Mouse (Mus musculus) thymus, postnatal 10 days (tissue): ENCODE results near the gene Ak5.
"Not testable (repeated sequence)": the region's sequence is repeated elsewhere in the genome, so short reads cannot be mapped to it uniquely, and the experiment has no call there.

Experiments
- DNase-seq, 2 experiments: peaks; one replicate each; pipeline ENCODE4 v3.0.0; 2021; ENCODE audit warnings: low spot score in 2 of 2

Gene Ak5

DNA sequence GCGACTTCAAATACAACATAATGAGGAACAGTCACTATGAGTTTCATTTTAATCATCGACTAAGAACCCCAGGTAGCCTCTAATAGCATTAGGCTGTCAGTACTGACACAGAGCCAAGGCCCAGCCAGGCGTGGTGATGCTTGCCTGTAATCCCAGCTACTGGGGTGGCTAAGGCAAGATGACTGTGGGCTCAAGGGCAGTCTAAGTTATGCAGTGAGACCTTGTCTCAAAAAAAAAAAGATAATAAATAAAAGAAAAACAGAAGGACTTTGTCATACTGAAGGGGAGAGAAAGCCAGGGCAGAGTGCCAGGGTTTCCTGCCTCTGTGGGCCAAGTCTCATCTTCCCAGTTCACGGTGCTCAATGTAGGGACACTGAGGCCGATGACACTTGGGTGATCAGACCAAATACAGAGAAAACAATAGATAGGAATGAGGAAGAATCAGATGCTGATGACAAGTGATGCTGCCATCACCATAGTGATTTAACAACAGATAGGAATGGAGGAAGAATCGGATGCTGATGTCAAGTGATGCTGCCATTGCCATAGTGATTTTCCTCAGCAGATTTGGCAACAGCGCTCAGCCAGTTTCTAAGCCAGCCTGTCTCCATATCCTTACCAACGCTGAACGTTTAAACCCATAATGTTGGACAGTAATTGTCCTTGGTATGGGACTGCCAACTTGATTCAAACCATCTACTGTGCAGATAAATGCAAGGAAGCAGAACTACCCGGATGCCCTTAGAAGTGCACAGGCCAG, 42.9 kb downstream of the Ak5 start:
- DNase-seq = no peak

DNA sequence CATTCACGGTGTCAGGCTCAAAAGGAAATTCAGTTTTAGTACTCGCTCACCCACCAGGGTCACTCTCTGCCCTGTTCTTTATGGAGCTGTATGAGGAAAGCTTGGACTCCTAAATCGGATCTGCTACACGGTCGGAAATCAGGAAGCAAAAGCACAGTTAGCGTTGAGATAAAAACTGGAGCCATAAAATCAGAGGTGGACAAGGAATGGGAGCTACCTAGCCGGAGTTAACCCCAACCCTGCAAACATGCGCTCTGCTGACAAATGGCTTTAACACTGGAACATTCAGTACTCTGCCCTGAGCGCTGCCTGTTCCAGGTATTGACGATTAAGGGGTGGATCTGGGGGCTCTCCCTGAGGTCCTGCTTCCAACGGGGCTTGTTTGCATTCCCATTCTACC, 47.6 kb downstream of the Ak5 start:
- no peak for DNase-seq

DNA sequence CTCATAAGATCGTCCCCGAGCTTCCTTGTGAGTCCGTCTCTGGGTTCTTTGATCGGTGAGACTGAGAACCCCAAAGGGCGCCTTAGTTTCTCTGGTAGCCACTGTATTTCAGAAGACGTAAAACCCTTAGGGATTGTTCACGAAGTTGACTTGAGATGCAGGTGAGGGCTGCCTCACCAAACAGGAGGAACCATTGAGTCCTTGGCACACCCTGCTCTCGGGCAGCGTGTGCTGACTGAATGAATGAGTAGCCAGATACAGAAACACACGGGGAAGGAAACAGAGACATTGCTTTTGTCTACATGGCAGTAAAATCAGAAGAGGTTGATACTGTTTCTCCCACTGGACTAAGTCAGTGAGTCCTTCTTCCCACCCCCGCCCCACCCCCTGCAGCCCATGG, 48.1 kb downstream of the Ak5 start:
- no peak for DNase-seq

DNA sequence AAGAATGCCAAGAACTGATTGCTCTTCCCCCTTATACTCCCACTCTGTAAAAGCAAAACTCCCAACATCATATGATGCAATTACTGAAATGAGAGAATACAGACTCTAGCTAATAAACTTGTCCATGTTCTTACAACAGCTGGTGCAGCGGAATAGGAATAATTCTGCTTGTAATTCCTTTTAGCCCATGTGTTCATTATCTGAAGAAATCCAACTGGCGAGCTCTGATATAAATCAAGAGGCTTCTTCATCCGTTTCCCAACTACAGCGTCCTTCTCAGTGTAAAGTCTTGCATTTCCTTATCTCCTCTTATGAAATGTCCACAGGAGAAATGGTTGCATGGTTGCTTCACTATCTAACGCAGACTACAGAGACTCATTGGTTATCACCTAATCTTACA, 59.1 kb downstream of the Ak5 start:
- no peak for DNase-seq

DNA sequence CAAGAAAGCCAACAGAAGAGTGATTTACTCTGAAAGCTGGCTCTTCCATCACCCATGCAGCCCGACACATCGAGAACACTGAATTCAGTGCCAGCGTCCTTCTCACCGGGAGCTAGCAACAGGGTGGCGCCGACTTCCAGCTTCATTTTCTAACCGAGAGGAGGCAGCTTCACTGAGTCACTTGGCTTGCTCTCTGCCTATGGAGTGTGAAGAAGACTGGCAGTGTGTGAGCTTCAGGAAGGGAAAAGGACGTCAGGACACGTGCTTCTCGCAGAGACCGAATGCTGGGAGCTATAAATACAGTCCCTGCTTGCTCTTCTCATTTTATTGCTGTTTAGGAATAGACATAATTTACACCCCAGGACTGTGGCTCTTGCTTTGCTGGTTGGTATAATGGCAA, 62.3 kb downstream of the Ak5 start:
- DNase-seq = no peak

DNA sequence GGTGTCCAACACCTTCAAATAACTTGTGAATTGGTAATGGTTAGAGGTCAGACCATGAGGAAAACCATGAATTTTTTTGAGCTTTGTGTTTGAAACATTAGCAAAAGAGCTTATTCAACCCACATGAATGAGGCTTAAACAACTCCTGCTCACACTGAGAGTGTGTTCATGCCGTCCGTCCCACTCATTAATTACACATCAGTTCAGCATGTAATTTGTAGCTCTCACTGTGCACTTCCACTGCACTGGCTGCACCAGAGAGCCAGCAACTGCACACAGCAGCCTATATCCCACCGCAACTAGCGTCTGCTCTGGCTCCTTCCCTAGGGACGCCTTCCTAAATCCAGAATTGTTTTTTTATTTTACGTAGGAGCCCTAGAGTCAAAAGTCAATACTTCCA, 68.5 kb downstream of the Ak5 start:
- no peak for DNase-seq

DNA sequence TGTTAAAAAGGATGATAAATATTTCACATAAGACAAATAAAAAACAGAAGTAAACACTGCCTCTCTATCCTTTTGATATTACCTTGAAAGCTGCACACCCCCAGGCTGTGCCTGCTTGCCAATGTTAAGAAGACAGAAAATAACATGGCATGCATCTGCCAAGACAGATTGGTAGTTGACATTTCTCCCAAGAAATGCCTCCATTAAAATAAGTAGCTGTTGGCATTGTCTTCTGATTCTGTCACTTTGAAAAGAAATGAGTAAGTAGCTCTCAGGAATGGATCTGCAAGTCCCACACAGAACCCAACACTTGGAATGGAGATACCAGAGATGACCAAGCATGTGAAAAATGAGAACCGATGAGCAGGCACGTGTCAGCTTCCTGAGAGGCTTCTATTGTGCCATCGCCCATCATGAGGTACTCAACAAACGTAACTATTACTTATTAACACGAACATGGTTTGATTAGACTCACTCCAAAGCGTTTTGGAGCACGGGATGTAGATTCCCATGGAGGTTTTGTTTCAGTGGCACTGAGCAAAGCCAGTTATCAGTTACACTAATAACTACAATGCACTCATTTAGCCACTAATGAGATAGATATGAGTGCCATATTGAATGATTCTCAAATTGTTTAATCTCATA, 71.6 kb downstream of the Ak5 start:
- DNase-seq = no peak

DNA sequence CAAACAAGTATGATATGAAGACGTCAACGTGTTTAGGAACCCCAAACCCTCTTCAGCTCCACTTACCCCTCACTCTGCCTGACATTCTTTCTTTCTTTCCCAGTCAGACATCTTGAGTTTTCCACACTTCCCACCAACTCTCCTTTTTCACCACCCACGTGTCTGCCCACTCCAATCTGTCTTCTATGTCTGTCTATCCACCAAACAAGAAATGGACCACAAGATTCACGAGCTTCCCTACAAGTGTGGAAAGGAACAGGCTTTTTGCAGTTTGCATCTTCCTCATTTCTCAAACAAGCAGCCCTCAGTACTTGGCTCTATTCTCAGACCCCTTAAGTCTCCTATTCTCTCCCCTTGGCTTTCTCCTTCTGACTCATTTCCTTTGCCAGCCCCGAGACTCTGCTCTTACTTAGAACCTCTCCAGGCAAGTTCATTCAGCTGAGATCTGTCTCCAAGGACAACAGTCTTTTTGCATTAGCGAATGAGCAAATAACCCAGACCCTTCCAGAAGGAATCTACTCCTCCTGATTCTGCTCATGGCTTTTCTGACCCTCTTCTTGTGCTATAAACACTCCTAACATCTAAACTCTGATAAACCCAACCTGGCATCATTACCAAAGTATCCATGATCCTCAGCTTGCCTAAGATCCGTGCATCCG, 75.3 kb downstream of the Ak5 start:
- no peak for DNase-seq

DNA sequence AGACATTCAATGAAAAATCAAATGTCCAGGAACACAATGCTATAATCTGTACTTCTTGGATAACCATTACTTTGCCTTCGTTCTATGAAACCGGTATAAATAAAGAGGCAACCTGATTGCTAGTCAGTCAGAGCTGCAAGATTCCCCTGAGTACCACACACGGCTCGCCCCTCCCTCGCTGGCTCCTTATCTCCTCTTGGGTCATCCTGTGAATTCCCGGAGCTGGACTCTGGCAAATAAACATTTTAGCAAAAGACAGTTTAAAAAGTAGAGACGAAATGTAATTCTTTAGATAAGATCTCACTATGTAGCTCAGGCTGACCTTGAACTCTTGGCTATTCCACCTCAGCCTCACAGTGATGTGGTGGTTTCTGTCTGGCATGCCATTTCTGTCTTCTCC, 77.7 kb downstream of the Ak5 start:
- DNase-seq = no peak

DNA sequence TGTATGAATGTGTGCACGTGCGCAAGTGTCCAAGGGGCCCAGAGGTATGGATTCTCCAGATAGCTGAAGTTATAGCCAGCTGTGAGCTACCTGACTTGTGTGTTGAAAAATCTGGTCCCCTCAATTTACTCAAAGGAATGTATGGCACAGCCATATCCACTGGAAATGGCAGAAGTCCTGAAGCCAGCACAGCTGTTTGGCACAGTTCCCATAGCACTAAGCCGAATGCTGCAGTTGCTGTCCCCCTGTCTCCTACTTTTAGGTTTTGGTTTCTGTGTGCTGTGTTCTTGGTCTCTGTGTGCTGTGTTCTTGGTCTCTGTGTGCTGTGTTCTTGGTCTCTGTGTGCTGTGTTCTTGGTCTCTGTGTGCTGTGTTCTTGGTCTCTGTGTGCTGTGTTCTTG, 79.1 kb downstream of the Ak5 start:
- DNase-seq = not testable (repeated sequence)

DNA sequence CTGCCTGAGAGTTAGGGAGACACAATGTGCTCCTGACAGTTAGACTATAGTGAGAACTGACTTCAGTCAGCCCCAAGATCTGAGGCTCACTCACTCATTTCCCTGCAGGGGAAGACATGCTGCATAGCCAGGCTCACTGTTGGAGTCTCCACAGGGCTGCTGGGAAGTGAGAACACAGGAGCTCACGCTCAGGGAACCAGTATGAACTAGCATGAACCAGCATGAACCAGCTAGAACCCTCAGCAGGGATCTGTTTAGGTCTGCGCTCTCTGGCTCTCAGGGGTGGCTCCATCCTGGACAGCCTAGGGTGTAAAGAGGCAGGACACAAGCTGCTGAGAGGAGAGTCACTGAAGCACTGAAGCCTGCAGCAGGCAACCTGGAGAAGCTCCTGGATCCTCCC, 81.2 kb downstream of the Ak5 start:
- DNase-seq = no peak

DNA sequence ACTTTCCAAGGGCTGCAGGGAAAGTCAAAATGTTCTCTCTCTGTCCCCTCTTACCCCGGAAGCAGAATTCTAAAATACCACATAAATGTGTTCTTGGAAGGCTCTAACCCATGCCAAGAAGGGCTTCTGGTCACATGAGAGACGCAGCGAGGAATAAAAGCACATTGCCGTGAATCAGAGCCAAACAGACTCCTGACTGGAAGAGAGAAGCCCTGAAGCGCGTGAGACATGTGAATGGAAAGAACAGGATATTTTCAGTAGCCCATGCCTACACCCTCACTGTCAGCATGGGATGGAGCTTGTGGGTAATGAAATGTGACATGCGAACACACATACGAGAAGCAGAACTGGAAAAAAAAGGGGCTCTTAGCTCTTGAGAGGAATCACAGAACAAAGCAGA, 82.0 kb downstream of the Ak5 start:
- no peak for DNase-seq

DNA sequence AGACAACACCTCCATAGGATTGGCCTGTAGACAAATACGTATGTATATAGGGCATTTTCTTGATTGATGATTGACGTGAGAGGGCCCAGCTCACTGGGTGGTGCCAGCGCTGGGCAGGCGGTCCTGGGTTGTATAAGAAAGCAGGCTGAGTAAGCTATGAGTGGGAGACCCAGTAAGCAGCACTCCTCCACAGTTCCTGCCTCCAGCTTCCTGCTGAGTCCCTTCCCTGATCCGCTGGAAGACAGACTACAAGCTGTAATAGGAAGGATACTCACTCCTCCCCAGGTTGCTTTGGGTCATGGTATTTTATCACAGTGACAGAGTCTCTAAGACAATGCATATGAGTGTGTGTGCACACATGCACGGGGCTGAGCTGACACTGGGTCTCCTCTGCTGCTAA, 82.6 kb downstream of the Ak5 start:
- DNase-seq = no peak

DNA sequence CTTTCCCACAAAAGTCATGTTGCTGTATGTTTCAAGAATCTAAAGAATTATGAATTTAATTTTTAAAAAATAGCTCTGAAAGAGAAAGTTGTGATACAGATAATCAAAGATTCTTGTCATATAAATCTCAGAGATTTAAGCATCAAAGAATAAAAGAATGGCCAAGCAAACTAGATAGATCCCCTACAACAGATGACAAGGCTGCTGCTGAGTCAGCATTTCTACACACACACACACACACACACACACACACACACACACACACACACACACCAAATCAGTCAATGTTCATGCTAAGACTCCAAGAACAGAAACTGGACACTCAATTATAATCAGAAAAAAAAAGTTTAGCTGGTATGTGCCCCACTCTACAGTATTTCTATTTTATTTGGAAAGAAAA, 85.1 kb downstream of the Ak5 start:
- DNase-seq = no peak

DNA sequence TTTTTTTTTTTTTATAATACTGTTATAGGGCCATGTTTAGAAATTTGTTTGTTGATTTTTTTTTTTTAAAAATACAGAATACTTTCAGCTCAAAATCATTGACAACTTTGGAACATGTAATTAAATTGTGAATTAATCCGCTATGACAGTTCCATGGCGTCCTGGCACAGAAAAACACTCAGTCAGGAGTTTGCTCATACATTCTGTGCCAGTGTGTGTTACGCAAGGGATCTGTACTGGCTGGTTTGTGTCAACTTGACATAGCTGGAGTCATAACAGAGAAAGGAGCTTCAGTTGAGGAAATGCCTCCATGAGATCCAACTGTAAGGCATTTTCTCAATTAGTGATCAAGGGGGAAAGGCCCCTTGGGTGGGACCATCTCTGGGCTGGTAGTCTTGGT, 86.3 kb downstream of the Ak5 start:
- not testable (repeated sequence) for DNase-seq

DNA sequence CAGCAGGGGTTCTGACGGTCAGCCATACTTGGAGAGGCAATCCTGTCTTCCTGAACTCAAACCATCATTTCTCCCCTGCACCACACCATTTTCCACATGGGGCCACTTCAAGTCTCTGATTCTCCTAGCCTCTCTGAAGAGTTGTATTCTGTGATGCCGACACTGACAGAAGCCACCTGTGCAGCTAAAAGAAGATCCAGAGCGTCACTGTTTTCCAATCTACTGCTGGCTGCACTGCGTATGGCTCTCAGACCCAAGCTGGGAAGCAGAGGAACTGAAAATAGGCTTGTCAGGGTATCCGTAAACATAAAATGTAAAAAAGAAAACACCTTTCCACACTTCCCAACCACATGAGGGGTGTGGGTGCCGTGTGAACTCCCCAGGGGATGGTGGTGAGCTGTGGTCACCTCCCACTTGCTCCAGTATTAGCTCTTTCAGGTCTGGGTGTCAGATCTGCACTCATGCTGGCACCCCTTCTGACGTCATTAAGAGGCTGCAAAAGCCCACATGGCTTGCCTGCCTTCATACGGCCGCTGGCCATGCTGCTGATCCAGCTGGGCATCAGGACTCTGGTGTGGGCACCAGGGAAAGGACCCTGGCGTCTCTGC, 88.1 kb downstream of the Ak5 start:
- no peak for DNase-seq

DNA sequence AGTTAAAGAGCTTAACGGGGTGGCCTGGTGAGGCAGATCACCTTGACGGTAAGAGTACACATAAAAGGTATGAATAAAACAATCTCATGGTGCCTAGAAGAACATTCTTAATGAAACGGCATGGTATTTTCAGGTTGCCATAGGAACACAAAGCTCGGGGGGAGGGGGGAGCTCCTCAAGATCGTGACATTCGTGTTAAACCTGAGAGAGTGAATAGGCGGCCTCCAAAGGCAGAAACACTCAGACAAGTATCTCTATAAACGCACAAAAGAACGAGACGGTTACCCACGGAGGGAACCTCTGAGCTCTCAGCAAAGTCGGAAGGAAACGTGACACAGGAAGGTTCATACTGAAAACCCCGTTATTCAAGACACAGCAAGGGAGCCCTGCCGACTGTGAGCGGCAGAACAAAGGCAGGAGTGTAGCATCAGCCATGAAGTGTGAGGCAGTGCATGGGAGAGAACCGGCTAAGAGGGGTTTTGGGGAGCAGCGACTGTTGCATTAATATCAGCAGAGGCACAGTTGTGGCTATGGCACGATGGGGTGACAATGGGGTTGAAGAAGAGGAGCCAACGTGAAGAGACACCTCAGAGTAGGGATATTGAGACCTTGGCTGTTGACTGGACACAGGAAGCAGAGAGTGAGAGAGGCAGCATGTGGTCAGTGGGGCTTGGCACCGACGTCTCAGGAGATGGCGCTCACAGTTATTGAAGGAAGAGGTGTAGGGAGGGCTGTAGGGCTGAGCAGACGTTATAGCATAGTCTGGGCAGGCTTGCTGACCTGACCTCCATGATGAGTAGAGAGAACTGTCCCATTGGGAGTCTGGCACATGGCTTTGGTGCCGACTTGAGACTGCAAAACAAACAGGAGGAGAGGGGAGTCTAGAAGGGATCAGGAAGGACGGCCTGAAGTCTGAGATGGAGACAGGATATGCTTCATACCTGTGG, 89.6 kb downstream of the Ak5 start:
- no peak for DNase-seq

DNA sequence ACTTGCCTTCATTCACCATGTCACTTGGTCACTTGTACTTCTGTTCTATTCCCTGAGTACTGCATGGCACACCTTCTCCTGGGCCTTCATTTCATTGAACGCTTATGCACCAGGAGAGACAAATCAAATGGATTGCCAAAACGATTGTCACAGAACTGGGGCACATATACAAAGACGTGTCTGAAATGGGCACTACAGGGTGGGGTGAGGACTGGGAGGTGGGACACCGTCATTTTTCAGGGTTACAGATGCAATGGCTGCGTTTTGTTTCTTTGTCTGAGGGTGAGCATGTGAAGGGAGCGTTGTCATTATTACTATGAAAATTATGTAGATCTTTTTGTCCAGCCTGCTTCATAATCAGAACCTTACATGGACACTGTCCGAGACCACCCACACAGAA, 90.4 kb downstream of the Ak5 start:
- no peak for DNase-seq

DNA sequence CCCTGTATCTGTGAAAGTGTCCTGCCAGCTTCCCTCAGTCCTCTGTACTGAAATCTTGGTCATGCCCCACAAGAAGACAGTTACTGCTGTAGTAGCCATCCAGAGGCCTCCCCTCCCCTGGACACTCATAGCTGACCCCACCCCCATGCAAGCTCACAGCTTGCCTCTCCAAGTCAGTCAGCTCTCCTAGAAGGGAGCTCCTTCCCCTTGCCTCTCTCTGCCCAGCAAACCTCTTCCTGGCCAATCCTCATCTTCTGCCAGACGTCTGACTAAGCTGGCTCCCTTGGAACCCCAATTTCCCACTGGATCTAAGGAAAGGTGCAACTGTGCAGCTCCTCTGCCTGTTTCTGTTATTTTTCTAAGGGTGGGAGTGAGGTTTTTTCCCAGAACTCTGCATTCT, 90.9 kb downstream of the Ak5 start:
- DNase-seq = no peak

DNA sequence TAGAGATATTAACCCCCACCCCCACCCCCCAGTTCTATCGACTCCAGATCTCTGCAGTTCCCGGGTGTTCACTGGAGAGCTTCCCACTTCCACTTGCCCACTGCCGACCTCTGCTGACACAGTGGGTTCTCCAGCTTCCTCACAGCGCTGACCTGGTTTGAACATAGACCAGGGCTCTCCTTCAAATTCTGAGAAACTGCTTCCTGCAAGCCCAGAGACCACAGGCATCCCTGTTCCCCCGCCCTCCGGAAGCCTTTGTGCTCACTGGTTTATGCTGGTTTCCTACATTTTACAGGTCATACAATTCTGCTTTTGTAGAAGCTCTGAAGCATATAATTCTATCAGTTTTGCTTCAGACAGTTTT, 98.9 kb downstream of the Ak5 start:
- peak; percentile 12 to 33 for DNase-seq

DNA sequence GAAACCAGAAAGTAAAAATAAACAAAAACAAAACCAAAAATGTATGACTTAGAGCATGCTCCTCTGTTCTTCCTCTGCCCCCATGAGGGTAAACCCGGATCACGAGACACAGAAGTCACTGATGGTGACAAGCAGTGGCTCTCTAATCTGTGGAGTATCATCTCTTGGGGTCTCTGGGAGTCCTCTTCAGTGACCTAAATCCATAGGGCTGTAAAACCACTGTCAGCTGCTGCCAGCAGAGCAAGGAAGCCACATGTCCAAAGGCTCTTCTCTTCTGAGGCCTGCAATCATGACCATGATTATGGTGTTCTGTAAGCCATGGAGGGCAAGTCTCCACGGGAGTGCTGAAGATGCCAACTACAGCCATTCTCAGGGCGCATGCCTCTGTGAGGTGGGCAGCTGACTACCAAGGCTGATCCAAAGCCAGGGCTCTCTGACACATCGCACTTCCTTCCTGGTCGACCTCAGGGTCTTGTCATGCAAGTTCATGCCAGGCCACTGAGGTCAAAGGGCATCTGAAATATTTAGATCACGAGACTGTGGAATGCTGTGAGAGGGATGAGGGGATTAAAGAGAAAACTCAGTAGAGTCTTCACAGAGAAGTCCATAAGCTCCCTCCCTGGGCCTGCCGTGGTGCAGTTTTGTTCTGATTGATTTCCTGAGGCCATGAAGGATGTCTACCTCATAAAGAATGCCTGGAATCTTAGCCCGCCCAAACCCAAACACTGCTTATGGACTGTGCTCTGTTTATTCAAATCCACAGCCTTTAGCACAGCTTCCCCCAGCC, 99.5 kb downstream of the Ak5 start:
- no peak for DNase-seq
